Mouse (Mus musculus) cerebellum, adult 2 months (tissue): ENCODE data around the gene Zmym4.

Source experiments
- CTCF ChIP-seq: fragments of 200-500 bp; IDR thresholded peaks from 2 replicates; pipeline ENCODE4 v1.5.1; 2011; ENCODE audit warnings: low read depth, mild to moderate bottlenecking, control low read depth, low read length, moderate library complexity, borderline replicate concordance; ENCODE audit not compliant: insufficient read depth
- POLR2A ChIP-seq: fragments of 200-500 bp; IDR thresholded peaks from 2 replicates; pipeline ENCODE4 v1.6.1; 2011; ENCODE audit warnings: low read length, control low read depth, borderline replicate concordance; ENCODE audit not compliant: insufficient read depth

DNA sequence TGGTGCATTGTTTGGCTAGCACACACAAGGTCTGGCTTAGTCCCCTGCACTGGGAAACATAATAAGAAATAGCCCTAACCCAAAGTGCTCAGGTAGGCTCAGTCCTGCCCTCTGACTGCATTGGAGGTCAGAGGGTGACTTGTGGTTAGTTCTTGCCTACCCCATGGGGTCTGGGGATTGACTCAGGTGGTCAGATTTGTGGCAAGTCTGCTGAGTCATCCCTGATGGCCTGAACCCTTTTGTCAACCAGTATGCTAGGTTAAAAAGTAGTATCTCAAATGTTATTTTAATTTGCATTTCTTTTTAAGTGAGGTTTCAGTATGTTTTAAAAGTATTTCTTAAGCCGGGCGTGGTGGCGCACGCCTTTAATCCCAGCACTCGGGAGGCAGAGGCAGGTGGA is 136.8 kb downstream of the Zmym4 start:
- TF ChIP-seq CTCF (no peak), POLR2A (no peak)
